Mouse (Mus musculus) midbrain, embryonic 14.5 days (tissue): ENCODE measurements around the gene Cish. TPM values are rescaled to one million over a fixed set of nuclear protein-coding genes. Genes with fewer than 3 reads are reported as not detected.

Source experiments
- ATAC-seq: fragments of 200-750 bp; cut with Nextera tagmentation; 2 replicates; pipeline ENCODE4 v1.8.0; 2017; ENCODE audit warnings: moderate number of reproducible peaks, moderate library complexity; ENCODE audit not compliant: low FRiP score, low TSS enrichment
- DNase-seq: peaks from one replicate; pipeline ENCODE4 v3.0.0-alpha.2; 2015
- H3K27ac ChIP-seq: fragments of 300-500 bp; sonication (generic); replicated peaks from 2 replicates; pipeline ENCODE4 v1.5.1; 2014; ENCODE audit warnings: mild to moderate bottlenecking, low read depth, low read length, moderate library complexity
- H3K27me3 ChIP-seq: fragments of 300-500 bp; sonication (generic); 2 replicates; pipeline ENCODE4 v1.6.1; 2014; ENCODE audit warnings: low read length, control low read depth, mixed read lengths; ENCODE audit not compliant: control insufficient read depth, insufficient read depth
- H3K36me3 ChIP-seq: fragments of 300-500 bp; sonication (generic); 2 replicates; pipeline ENCODE4 v1.6.1; 2014; ENCODE audit warnings: low read length, control low read depth; ENCODE audit not compliant: control insufficient read depth, insufficient read depth
- H3K4me1 ChIP-seq: fragments of 300-500 bp; sonication (generic); 2 replicates; pipeline ENCODE4 v1.6.1; 2014; ENCODE audit warnings: mild to moderate bottlenecking, antibody characterized with exemption, low read length, control low read depth; ENCODE audit not compliant: control insufficient read depth, insufficient read depth
- H3K4me2 ChIP-seq: fragments of 300-500 bp; sonication (generic); 2 replicates; pipeline ENCODE4 v1.6.1; 2014; ENCODE audit warnings: mild to moderate bottlenecking, low read length, moderate library complexity
- H3K4me3 ChIP-seq: fragments of 300-500 bp; sonication (generic); replicated peaks from 2 replicates; pipeline ENCODE4 v1.5.1; 2014; ENCODE audit warnings: low read depth, low read length
- H3K9ac ChIP-seq: fragments of 300-500 bp; sonication (generic); replicated peaks from 2 replicates; pipeline ENCODE4 v1.6.1; 2014; ENCODE audit warnings: mild to moderate bottlenecking, low read length, moderate library complexity
- H3K9me3 ChIP-seq: fragments of 300-500 bp; sonication (generic); 2 replicates; pipeline ENCODE4 v1.6.1; 2016; ENCODE audit warnings: low read length, control low read depth, mixed read lengths; ENCODE audit not compliant: control insufficient read depth
- WGBS: fragments of 180-500 bp; shearing (Covaris S2); extraction: QIAGEN DNeasy Blood & Tissue Kit; methylation state at CpG from one replicate; pipeline ENCODE4 v1.1.7; 2014; 5-methylcytosine and 5-hydroxymethylcytosine counted together
- polyA plus RNA-seq: library from polyadenylated mRNA; unstranded; fragments of >200 nt; fragmentation: Nextera tagmentation; extraction: Ambion mirVana; gene quantifications from 2 replicates; pipeline ENCODE4 v1.2.1, GENCODE M21; 2014

Cish gene
- polyA plus RNA-seq, 1 experiment from 2014 or later, result 5.5 TPM

DNA sequence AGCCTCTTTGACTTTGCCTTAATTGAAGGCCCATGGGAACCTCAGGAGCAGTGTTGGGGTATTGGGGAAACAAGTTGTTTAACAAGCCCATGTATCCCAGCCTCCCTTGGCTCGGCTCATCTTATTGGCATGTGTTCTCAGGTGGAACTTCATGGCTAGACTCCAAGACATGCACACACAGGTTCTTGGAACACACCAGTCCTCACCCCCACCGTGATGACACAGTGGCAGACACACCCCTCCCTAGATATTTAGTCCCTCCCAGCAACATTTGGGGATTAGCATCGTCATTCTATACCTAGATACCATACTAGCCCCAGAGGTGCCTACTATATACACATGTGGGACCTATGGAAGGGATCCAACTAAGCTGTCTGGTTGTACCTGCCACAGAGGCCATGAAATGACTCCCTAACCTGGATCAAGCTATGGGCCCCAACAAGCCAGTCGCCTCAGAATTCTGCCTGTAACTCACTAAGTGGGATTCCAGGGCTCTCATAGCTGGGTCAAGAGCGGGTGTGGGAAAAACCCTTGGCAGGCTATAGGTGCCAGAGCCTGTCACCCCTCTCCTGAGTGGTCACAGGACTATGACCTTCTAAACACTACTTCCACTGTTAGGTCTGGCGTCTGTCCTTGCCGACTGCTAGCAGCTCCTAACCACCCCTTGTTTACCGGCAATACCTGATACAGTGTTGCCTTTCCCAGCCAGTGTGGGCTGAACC, 2.4 kb downstream of the Cish start:
- 90% methylated on average over 8 of the region's 8 CpGs for WGBS
- ATAC-seq (no peak), DNase-seq (no peak)
- no peaks in the 10 kb centered on the region for H3K27me3 ChIP-seq
- no peak overlapping the region for H3K9ac ChIP-seq
- H3K9me3 ChIP-seq, result no peaks in the 10 kb centered on the region
- no peak overlapping the region for H3K4me3 ChIP-seq
- peaks cover 13% of the 10 kb centered on the region for H3K4me1 ChIP-seq
- peaks cover 18% of the 10 kb centered on the region for H3K36me3 ChIP-seq
- H3K4me2 ChIP-seq, result no peak overlapping the region
- H3K27ac ChIP-seq, result no peak overlapping the region

DNA sequence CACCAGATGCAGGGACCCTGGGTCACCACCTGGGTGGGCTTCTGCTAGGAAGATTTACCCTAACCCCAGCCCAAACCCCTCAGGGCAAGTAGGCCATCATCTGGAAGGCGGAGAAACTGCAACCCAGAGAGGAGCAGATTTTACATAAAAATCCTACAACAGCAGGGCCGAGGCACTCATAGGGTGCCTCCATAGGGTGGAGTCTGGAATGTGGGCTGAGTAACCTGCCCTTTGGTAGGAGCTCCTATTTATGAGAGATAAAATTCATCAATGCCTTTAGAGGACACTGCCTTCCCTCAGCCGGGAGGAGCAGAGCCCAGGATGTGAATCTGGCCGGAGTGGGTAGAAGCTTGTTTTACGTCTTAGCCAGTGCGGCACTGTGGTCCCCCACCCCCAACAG, 3.0 kb downstream of the Cish start:
- Histone ChIP-seq H3K4me3 (no peak overlapping the region), H3K27me3 (no peaks in the 10 kb centered on the region), H3K9ac (no peak overlapping the region), H3K36me3 (peaks cover 18% of the 10 kb centered on the region), H3K4me2 (no peak overlapping the region), H3K9me3 (no peaks in the 10 kb centered on the region), H3K27ac (no peak overlapping the region), H3K4me1 (peaks cover 13% of the 10 kb centered on the region)
- ATAC-seq (no peak), DNase-seq (no peak)
- WGBS, result 90% methylated on average over 6 of the region's 6 CpGs

DNA sequence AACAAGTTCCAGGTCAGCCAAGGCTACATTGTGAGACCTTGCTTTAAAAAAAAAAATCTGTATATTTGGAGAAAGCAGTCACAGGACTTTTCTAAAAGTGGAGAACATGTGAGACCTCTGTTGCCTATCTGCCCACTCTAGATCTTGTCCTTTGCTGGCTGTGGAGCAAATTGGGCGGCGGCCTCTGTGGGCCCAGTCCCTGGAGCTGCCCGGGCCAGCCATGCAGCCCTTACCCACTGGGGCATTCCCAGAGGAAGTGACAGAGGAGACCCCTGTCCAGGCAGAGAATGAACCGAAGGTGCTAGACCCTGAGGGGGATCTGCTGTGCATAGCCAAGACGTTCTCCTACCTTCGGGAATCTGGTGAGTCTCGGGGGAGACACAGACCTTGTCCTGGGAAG, 4.0 kb downstream of the Cish start:
- Histone ChIP-seq H3K9me3 (no peaks in the 10 kb centered on the region), H3K27ac (no peak overlapping the region), H3K4me3 (no peak overlapping the region), H3K27me3 (no peaks in the 10 kb centered on the region), H3K36me3 (peaks cover 18% of the 10 kb centered on the region), H3K4me1 (peaks cover 13% of the 10 kb centered on the region), H3K9ac (no peak overlapping the region), H3K4me2 (no peak overlapping the region)
- 92% methylated on average over 7 of the region's 7 CpGs for WGBS
- ATAC-seq (no peak), DNase-seq (no peak)

DNA sequence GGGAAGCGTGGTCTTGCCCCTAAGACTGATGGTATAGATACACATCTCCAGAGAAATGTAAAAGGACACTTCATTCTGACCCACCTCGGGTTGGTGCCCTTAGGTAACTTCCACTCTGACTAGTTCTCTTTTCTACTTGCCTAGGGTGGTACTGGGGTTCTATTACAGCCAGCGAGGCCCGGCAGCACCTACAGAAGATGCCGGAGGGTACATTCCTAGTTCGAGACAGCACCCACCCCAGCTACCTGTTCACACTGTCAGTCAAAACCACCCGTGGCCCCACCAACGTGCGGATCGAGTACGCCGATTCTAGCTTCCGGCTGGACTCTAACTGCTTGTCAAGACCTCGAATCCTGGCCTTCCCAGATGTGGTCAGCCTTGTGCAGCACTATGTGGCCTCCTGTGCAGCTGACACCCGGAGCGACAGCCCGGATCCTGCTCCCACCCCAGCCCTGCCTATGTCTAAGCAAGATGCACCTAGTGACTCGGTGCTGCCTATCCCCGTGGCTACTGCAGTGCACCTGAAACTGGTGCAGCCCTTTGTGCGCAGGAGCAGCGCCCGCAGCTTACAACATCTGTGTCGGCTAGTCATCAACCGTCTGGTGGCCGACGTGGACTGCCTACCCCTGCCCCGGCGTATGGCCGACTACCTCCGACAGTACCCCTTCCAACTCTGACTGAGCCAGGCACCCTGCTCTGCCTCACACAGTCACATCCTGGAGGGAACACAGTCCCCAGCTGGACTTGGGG, 4.6 kb downstream of the Cish start:
- Histone ChIP-seq H3K27ac (no peak overlapping the region), H3K4me2 (no peak overlapping the region), H3K36me3 (peaks cover 18% of the 10 kb centered on the region), H3K9ac (no peak overlapping the region), H3K4me3 (no peak overlapping the region), H3K4me1 (peaks cover 13% of the 10 kb centered on the region), H3K9me3 (no peaks in the 10 kb centered on the region), H3K27me3 (no peaks in the 10 kb centered on the region)
- 93% methylated on average over 30 of the region's 30 CpGs for WGBS
- no peak for ATAC-seq
- DNase-seq, result no peak

DNA sequence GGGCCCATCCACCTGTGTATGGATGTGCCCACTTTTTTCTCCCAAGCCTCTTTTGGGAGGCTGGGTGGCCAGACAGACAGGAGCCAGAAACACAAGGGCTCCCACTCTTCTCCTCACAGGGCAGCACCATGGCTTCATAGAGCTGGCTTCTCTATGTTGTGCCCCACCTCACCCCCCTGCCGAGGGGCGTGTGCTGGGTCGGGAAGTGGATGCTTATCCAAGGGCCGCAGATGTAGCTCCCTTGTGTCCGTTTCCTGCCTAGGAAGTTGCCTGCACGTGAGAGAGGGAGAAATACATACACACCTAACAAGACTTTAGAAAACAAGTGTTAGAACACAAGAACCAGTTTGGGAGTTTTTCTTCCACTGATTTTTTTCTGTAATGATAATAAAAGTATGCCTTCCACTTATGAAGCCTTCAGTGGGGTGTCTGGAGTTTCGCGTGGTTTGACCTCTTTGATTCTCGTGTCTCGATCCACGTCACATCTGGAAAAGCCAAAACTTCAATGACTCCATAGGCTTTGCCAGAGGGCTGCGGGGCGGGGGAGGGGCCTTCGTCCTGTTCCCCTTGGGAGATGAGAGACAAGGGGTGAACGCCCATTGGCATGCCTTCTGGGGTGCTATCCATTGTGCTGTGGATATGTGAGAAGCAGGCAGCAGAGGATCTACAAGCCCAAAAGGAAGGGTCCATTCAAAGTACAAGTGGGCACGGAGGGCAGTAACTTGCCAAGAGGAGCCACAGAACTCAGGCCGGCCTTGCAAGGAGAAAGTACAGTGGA, 5.9 kb downstream of the Cish start:
- H3K9ac ChIP-seq, result no peak overlapping the region
- H3K9me3 ChIP-seq, result no peaks in the 10 kb centered on the region
- H3K27ac ChIP-seq, result no peak overlapping the region
- no peaks in the 10 kb centered on the region for H3K27me3 ChIP-seq
- no peak overlapping the region for H3K4me3 ChIP-seq
- ATAC-seq (no peak), DNase-seq (no peak)
- 88% methylated on average over 17 of the region's 17 CpGs for WGBS
- H3K4me2 ChIP-seq, result no peak overlapping the region
- peaks cover 18% of the 10 kb centered on the region for H3K36me3 ChIP-seq
- H3K4me1 ChIP-seq, result peaks cover 9% of the 10 kb centered on the region; the same call in 1 of the 2 replicates

DNA sequence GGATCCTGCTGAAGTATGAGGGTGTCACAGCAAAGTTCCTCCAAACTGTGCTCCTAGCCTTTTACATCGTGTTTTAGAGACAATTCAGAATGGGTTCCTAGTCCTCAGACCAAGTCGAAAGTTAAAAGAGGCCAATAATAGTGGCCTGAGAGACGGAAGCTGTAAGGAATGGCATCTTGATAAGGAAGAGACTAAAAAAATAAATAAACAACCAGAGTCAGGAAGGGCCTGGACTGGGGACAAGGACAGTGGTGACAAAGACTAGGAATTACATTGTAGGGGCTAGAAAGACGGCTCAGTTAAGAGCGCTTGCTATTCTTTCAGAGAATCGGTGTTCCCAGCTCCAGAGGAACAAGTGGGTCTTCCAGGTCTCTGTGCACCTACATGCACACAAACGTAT, 6.8 kb downstream of the Cish start:
- H3K4me2 ChIP-seq, result no peak overlapping the region
- DNase-seq (no peak), ATAC-seq (no peak)
- H3K4me3 ChIP-seq, result no peak overlapping the region
- WGBS, result 90% methylated on average over 7 of the region's 7 CpGs
- peaks cover 18% of the 10 kb centered on the region for H3K36me3 ChIP-seq
- H3K27me3 ChIP-seq, result no peaks in the 10 kb centered on the region
- H3K9me3 ChIP-seq, result no peaks in the 10 kb centered on the region
- H3K27ac ChIP-seq, result no peak overlapping the region
- H3K4me1 ChIP-seq, result peaks cover 4% of the 10 kb centered on the region; the same call in 1 of the 2 replicates
- no peak overlapping the region for H3K9ac ChIP-seq

DNA sequence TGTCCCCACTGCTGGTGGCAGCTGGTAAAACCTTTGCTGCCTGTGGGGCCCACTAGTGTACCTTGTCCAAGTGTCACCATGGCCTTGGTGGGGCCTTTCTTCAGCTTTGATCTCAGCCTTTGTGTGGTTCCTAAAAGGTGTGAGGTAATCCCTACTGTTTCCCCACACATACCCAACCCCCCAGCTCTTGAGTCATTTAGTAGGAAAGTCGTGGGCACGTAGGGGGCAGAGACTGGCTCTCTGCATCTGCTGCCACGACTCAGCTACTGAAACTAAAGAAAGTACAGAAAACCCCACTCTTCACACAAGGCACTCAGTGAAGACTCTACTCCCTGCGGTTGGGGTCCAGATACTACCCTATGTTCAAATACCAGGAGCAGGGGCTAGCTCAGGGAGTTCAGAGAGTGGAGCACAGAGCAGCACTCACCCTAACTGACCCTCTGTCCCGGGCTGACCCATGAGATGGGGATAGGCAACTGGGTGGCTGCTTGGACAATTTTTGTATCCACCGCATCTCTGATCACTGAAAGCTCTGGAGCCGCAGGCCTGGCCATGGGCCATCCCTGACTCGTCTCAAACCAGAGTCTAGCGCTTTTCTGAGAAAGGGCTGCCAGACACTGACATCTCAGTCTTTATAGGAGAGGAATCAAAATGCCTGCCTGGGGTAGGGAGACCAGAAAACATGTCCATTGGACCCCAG, 7.4 kb downstream of the Cish start:
- DNase-seq, result no peak
- H3K4me3 ChIP-seq, result no peak overlapping the region
- H3K4me2 ChIP-seq, result no peak overlapping the region
- ATAC-seq, result no peak
- H3K27me3 ChIP-seq, result no peaks in the 10 kb centered on the region
- no peaks in the 10 kb centered on the region for H3K9me3 ChIP-seq
- 85% methylated on average over 9 of the region's 9 CpGs for WGBS
- H3K4me1 ChIP-seq, result no peaks in the 10 kb centered on the region
- peaks cover 18% of the 10 kb centered on the region for H3K36me3 ChIP-seq
- H3K27ac ChIP-seq, result no peak overlapping the region
- no peak overlapping the region for H3K9ac ChIP-seq

DNA sequence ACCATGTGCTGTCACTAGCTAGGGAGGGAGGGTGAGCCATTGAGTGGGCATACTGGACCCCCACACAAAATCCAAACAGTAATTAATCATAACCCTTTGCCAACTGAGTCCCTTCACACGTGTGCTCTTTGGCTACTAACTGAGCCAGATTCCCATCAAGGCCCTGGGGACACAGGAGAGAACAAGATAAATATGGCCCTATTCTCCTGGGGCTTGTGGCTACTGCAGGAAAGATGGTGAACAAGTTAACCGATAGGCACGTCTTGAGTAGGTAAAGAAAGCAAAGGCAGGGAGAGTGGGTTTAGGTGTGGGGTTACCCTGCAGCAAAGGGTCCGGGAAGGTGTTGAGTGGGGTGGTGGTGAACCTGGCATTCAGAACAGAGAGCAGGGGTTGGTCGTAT, 8.1 kb downstream of the Cish start:
- Histone ChIP-seq H3K4me2 (no peak overlapping the region), H3K4me1 (no peaks in the 10 kb centered on the region), H3K27ac (no peak overlapping the region), H3K27me3 (no peaks in the 10 kb centered on the region), H3K4me3 (no peak overlapping the region), H3K36me3 (peaks cover 18% of the 10 kb centered on the region), H3K9ac (no peak overlapping the region), H3K9me3 (no peaks in the 10 kb centered on the region)
- ATAC-seq, result no peak
- DNase-seq, result no peak
- 90% methylated on average over 5 of the region's 5 CpGs for WGBS
